Mouse (Mus musculus) mature B cell (primary cell): ENCODE results near the gene Gstcd.

Experiments
- in situ Hi-C: fragments of 300-500 bp; cut with MboI; formaldehyde crosslinking; loops from 2 replicates; pipeline ENCODE4 v1.14.3; 2019

The Gstcd gene

DNA sequence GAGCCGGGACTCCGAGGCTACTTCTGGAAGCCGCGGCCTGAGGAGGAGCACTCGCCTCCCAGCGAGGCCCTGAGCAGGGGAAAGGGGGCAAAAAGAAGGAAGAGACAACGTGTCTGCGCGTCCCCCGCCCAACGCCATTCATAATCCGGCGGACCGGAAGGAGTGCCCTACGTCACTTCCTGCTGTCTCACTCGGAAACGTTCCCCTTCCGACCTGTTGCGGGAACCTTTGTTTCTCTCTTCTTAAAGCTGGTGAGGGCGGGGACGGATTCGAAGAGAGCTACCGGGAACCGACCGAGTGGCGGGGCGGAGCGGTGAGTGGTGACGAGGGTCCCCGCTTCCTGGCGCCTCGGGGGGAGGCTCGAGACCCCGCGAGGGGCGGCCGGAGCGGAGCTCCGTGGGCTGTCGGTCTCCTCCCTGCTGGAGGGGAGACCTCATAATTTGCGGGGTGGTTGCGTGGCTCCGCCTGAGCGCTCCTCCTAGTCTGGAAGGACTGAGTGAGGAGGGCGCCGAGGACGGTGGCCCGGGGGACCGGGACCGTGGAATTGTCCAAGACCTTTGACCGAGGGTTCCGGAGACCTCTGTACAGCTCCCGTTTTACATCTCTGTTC lies at the start of gene Gstcd, which contains the start of gene Ints12:
Gene Gstcd (minus strand): TSS at position 370 of the 610 bp plus-strand sequence.
Gene Ints12 (plus strand): TSS at position 177 of the 610 bp plus-strand sequence.
- in situ Hi-C loops = loop anchor here (10.0 to 25.0 kb wide), 2 partner anchors 246 to 407 kb away; partner anchors contain the start of genes Aimp1 and Tbck

DNA sequence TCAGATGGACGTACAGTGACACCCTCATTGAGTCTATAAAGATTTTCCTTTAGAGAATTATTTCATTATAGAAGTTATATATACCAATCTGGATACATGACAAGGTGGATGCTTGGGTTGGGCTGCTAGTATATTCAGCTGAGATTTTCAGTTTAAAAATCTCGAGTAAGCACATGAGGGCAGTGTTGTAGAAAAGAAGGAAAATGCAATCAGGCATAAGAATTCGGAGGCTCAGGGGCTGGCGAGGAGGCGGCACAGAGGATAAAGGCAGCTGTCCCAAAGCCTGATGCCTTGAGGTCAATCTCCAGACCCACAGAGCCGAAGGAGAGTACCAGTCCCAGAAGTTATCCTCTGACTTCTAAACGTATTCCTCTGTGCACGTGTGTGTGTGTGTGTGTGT lies 40.8 kb upstream of the Gstcd start:
- in situ Hi-C loops = no loop called here

DNA sequence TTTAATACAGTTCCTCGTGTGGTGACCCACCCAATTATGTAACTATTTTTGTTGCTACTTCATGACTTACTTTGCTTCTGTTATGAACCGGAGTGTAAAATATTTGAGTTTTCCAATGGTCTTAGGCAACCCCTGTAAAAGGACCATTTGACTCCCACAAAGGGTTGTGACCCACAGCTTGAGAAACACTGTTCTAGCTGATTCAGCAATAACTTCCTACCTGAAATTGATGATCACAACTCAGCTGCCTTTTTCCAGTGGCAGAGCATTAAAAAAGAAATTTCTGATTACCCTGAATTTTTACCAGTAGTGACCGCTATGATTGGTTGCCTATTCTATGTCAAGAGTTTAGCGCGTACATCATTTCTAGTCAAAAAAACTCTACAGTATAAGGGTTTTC lies 39.5 kb upstream of the Gstcd start:
- in situ Hi-C loops = no loop called here

GRCm38 (mm10) chr3:133113281-133113680 lies 21.4 kb upstream of the Gstcd start:
- in situ Hi-C loops = no loop called here

GRCm38 (mm10) chr3:133111741-133112140 lies 19.9 kb upstream of the Gstcd start:
- in situ Hi-C loops = no loop called here

- in situ Hi-C loops = no loop called here
These were observed 18.0 kb upstream of the Gstcd start for GRCm38 (mm10) chr3:133109844-133110243.

GRCm38 (mm10) chr3:133108731-133109130 lies 16.9 kb upstream of the Gstcd start:
- in situ Hi-C loops = no loop called here

- in situ Hi-C loops = no loop called here
These were observed 12.6 kb upstream of the Gstcd start for GRCm38 (mm10) chr3:133104436-133104835.

DNA sequence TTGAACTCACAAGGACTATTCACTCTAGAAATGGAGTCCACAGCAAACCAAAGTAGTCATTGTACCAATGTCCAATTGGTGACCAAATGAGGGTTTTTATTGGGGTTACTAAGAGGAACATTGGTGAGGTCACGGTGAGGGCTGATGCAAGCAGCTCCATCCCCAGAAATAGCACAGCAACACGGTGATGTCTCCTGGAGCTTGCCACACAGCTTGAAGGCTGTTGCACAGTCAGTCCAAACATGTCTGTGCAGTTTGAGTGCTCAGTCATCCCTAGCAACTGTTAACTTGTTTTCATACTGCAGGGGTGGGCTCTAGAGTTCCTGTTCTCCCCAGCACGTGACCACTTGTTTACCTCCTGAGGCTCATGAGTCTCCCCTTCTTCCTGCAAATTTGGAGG lies 11.9 kb upstream of the Gstcd start:
- in situ Hi-C loops = no loop called here

- in situ Hi-C loops = loop anchor here (10.0 to 25.0 kb wide), 2 partner anchors 238 to 414 kb away; partner anchors contain the start of genes Aimp1 and Tbck
These were observed 7.1 kb upstream of the Gstcd start for GRCm38 (mm10) chr3:133098909-133099308.

DNA sequence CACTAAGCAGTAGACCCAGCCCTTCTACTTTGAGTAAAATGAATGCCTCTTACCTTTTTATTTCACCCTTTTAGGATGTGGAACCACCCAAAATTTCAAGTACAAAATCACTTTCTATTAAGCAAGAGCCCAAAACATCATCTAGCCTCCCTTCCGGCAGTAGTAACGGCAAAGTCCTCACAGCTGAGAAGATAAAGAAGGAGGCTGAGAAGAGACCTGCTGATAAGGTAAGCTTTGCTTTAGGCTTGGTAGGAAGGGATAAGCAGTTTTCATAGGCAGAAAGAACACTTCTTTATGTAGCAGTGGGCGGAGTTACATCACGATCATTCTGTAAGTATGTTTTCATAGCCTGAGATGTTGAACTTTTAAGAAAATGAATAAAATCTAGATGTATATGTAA lies 6.5 kb upstream of the Gstcd start:
- in situ Hi-C loops = loop anchor here (10.0 to 25.0 kb wide), 2 partner anchors 239 to 414 kb away; partner anchors contain the start of genes Aimp1 and Tbck

DNA sequence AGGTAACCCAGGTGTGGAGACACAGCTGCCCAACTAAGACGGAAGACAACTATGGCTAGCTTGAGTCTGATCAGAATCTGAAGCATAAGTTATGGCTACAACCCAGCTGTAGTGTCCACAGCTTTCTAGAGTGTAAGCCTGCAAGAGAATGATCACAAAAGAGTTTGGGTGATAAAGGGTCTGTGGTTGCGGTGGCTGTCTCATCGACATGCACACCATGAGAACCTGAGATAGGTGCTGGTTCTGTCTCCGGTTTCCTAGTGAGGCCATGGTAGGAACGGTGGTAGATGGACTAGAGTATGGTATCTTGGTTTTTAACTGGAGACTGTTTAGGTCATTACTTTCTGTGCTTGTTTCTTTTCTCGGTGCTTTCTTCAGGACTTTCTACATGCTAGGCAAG lies 6.1 kb upstream of the Gstcd start:
- in situ Hi-C loops = loop anchor here (10.0 to 25.0 kb wide), 2 partner anchors 239 to 413 kb away; partner anchors contain the start of genes Aimp1 and Tbck

DNA sequence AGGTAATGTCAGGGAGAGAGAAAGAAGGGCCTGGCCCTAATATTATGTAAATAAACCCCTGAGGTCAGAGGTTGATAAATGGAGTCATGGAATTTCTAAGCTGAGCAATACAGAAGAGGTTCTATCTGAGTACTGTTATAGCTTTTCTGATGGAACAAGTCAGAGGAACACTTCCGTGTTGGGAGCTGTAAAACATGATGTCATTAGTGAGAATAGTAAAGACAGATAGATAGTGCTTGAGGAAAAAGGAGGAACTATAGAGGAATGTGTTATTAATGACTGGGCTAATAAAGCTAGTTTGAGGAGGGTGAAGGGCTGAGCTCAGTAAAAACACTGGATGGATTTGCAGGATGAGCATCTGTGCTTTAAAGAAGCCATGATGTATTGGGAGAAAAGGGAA lies 2.5 kb upstream of the Gstcd start:
- in situ Hi-C loops = loop anchor here (10.0 to 25.0 kb wide), 2 partner anchors 243 to 410 kb away; partner anchors contain the start of genes Aimp1 and Tbck

DNA sequence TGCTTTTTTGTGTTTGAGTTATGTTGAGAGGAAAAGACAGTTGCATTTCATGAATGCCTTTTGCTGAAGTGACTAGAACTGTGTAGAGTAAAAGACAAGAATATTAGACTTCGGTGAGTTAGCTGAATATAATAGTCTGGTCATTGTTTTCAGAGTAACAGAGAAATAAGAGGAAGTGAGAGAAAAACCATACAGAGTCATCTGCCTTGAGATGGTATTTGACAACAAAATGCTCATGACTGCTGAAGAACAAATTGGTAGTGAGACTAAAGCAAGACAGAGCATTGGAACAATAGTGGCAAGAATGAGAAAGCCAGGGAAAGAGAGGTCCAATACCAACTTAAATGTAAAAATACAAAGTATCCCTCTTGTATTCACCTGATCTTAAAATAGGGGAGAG lies 1.1 kb upstream of the Gstcd start:
- in situ Hi-C loops = loop anchor here (10.0 to 25.0 kb wide), 2 partner anchors 244 to 408 kb away; partner anchors contain the start of genes Aimp1 and Tbck

GRCm38 (mm10) chr3:133092274-133092853 lies 531 bp upstream of the Gstcd start:
- in situ Hi-C loops = loop anchor here (10.0 to 25.0 kb wide), 2 partner anchors 245 to 408 kb away; partner anchors contain the start of genes Aimp1 and Tbck

- in situ Hi-C loops = loop anchor here (10.0 to 25.0 kb wide), 2 partner anchors 246 to 406 kb away; partner anchors contain the start of genes Aimp1 and Tbck
These were observed 641 bp downstream of the Gstcd start for GRCm38 (mm10) chr3:133091121-133091663.

GRCm38 (mm10) chr3:133090247-133091120 lies 1.3 kb downstream of the Gstcd start:
- in situ Hi-C loops = loop anchor here (10.0 to 25.0 kb wide), 2 partner anchors 247 to 406 kb away; partner anchors contain the start of genes Aimp1 and Tbck

DNA sequence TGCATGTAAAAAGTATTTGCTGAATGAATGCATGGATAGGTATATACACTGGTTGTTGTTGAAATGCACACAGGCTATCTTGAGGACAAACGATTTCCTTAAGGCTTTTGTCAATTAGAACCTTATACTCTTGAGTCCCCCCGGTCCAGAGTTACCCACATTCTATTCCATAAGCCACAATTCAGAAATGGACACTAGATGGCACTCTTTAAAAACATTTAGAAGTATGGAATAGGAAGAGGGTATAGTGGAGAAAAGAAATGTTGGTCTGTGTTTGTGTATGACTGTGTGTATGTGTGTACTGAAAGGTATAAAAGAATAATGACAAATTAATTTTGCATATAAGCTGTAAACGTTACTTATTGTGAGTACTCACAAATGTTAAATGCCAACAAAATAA lies 6.0 kb downstream of the Gstcd start:
- in situ Hi-C loops = loop anchor here (25.0 kb wide), 1 partner anchor 251 kb away; no protein-coding TSS in a partner anchor

DNA sequence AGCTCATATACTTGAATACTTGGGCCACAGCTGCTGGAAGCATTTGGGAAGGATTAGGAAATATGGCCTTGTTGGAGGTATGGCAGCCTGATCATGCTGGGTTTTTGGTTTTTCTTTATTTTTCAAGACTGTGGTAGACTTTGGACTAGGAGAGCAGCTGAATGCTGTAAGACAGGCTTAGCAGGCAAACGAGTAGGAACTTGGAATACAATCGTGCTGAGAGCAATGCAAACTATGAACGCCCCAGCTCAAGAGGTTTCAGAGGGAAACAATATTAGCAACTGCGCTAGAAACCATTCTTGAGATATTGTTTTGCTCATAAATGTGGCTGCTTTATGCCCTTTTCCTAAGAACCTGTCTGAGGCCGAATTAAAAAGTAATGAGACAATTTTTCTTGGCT lies 9.1 kb downstream of the Gstcd start:
- in situ Hi-C loops = loop anchor here (25.0 kb wide), 1 partner anchor 255 kb away; no protein-coding TSS in a partner anchor

DNA sequence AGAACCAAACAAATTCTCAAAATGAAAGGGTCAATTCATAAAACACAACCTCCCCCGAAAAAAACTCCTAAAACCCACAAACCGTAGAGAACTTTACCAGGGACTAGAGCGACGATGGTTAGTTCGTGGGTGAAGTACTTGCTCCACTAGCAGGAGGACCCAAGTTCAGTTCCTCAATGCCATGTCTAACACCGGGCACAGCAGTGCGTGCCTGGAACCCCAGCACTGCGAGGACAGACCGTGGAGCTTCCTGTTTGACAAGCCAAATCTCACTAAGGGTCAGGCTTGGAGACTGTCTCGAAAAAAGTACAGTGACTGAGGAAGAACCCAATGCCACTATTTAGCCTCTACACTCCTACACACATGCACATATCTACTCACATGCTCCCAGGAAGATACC lies 16.3 kb downstream of the Gstcd start:
- in situ Hi-C loops = loop anchor here (25.0 kb wide), 1 partner anchor 262 kb away; no protein-coding TSS in a partner anchor

DNA sequence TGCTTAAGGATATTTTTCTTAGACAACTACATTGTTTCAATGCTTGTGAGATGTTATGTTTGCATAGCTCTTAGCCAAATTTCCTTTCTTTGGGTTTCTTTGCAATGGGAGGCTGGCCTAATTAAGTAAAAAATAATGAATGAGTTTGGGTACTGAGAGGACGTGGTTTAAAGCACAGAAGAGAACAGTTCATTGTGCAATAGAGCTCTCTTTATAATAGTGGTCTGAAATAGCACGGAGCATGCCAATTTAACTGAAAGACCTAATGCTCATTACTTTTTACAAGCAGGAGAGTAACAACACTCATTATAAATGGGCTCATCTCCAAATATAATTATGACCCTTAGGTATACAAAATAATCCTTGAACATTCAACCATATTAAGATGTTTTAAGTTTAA lies 39.8 kb downstream of the Gstcd start:
- in situ Hi-C loops = no loop called here
